Mouse (Mus musculus) CD4-positive, CD25-positive, alpha-beta regulatory T cell, adult 2 months (primary cell): Measurements from ENCODE around the gene Dip2b.

Experiments
- DNase-seq: peaks from one replicate; pipeline ENCODE4 v3.0.0-alpha.2; 2012; ENCODE audit warnings: low read depth, low spot score

Dip2b gene

GRCm38 (mm10) chr15:100050940-100051339, 12.5 kb downstream of the Dip2b start:
- DNase-seq, result peak; percentile 36

- no peak for DNase-seq
Observed at GRCm38 (mm10) chr15:100052726-100053125, 14.3 kb downstream of the Dip2b start.

GRCm38 (mm10) chr15:100056397-100056908, 18.0 kb downstream of the Dip2b start:
- DNase-seq, result no peak

DNA sequence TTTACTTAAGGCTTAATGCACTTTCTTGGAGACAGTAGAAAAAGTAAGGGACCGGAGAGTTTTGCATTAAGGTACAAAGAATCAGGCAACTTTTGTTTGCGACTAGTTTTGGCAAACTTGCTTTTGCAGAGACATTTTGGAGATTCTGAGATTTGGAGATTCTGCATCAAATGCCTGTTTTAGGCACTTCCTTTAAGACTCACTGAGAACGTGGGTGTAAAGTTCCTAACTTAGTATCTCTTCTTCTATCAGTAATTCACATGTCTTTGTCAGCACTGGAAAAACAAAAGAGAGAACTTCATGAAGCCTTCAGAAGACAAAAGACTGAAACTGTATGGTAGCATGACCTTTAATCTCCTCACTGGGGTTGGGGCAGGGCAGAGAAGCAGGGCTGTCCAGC, 19.2 kb downstream of the Dip2b start:
- DNase-seq, result no peak

DNA sequence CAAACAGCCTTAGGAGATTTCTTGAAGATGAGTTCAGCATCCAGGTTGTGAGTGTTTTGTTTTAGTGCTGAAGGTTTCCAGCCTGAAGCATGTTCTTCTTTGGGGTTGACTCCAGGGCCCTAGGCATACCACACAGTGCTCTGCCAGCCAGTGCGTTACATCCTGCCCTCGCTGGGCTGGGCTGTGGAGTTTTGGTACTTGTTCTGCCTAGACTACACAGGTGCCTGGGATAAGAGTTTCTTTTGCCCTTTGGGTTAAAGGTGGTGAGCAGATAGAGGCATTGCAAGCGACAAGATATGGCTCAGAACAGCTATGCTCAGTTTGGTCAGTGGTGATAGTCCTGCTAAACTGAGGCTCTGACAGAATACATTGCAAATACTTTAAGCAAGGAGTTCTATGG, 19.7 kb downstream of the Dip2b start:
- DNase-seq, result peak; percentile 53

DNA sequence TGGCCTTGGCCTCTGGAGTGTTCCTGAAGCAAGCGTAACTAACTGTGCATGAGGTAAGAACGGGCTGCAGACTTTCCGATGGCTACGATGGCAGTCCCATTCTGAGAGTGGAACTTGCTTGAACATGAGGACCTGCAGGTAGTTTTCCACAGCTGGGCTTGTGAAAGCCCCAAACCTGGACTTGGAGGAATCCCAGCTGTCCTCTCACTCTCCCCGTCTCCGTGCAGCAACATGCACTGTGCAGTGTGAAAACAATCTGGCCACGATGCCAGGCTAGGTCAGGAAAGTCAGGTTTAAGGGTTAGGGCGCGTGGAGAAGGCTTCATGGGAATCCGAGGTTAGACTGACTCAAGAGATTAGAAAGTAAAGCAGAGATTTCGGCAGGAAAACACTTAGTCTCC, 20.4 kb downstream of the Dip2b start:
- no peak for DNase-seq

GRCm38 (mm10) chr15:100059626-100060311, 21.3 kb downstream of the Dip2b start:
- DNase-seq, result no peak

GRCm38 (mm10) chr15:100060513-100061140, 22.2 kb downstream of the Dip2b start:
- peak; percentile 77 for DNase-seq

DNA sequence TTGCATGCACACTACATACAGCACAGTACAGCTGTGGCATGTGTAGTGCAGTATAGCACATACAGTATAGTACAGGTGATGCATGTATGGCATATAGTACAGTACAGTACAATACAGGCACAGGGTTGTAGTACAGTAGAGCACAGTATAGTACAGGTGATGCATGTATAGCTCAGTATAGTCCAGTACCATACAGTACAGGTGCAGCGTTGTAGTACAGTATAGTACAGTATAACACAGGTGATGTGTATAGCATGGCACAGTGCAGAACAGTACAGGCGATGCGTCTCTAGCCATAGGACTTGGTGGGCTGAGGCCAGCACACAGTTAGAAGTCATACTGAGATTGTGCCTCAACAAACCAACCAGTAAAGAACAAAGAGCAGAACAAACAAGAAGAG, 22.9 kb downstream of the Dip2b start:
- no peak for DNase-seq

GRCm38 (mm10) chr15:100063229-100063773, 24.8 kb downstream of the Dip2b start:
- no peak for DNase-seq

DNA sequence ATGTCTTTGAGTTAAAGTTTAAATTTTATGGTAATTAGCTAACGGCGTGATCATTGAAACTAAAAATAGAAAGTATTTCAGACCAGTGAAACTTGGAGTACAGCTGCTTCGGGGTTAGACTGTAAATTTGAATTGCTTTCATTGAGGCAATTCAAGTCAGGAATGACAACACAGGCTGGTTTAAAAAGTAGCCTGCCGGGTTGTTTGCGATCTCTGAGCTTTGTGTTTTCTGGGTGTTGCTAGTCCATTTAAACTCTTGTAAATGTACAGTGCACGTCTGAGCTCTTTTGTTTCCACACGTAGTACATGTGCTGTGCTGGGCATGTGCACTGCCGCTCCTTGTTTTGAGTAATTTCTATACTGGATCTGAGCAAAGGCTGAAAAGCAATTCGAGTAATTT, 28.2 kb downstream of the Dip2b start:
- DNase-seq, result no peak

- DNase-seq, result no peak
Observed at GRCm38 (mm10) chr15:100069101-100069500, 30.6 kb downstream of the Dip2b start.

- no peak for DNase-seq
Observed at GRCm38 (mm10) chr15:100070021-100070420, 31.6 kb downstream of the Dip2b start.

DNA sequence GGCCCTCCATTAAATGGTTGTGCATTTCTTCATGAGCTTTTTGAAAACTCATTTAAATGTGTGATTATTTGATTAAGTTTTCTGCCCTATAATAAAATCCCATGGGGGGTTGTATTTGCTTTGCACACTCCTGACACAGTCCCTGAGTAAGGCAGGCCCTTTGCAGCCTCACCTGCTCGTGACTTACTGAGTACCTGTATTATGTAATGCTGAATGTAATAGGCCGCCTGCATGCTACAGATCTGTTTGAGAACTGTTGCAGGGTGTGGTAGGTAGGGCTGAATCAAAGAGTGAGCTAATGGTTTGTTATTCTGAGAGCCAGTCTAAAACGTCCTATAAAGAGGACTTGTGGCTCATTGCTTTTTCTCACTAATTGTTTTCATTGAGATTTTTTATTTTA, 33.4 kb downstream of the Dip2b start:
- no peak for DNase-seq

GRCm38 (mm10) chr15:100073696-100074453, 35.4 kb downstream of the Dip2b start:
- DNase-seq, result no peak

- DNase-seq, result no peak
Observed at GRCm38 (mm10) chr15:100074754-100075153, 36.3 kb downstream of the Dip2b start.

DNA sequence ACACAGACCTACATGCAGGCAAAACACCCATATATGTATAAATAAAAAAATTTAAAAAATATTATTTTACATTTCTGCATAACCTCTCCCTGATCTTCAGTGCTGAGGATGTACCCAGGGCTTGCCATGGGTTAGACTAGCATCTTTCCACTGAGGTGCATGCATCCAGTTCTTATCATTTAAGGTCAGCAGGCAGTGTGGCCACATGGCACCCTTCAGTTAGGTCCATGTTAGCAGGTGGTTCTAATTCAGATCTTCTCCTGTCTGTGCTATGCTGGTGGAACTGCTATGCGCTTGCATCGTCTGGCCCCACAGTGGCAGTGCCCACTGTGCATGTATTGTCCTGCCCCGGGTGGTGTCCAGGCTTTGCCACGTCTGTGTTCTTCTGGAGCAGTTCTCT, 37.9 kb downstream of the Dip2b start:
- no peak for DNase-seq

GRCm38 (mm10) chr15:100080833-100081477, 42.5 kb downstream of the Dip2b start:
- DNase-seq, result no peak

GRCm38 (mm10) chr15:100081478-100081998, 43.1 kb downstream of the Dip2b start:
- no peak for DNase-seq

DNA sequence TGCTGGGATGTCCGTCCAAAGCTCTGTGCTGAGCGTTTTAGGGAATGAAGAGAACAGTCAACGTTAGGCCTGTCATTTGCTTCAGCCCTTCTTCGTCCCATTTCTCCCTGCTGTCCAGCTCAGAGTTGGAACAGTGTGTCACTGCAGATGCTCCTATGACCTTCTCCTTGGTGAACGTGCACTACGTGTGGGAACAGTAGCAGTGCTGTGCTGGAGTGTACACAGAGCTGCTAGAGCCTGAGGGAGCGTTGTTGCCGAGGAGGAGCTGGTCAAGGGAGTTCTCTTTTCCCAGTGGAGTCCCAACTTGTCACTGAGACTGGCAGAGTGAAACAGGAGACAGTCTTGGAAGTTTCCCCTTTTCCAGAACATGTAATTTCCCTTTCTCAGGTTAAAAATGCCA, 43.6 kb downstream of the Dip2b start:
- no peak for DNase-seq

GRCm38 (mm10) chr15:100082733-100083132, 44.3 kb downstream of the Dip2b start:
- DNase-seq, result no peak
